Mouse (Mus musculus) neural tube, embryonic 13.5 days (tissue): ENCODE data around the gene Cwc22. TPM values are rescaled to one million over a fixed set of nuclear protein-coding genes. Genes with fewer than 3 reads are reported as not detected.
"Not testable (repeated sequence)": the region's sequence is repeated elsewhere in the genome, so short reads cannot be mapped to it uniquely, and the experiment has no call there.

Experiments
- ATAC-seq: fragments of 200-750 bp; cut with Nextera tagmentation; 2 replicates; pipeline ENCODE4 v1.8.0; 2017; ENCODE audit warnings: low read depth, mild to moderate bottlenecking, moderate TSS enrichment, moderate library complexity
- H3K27ac ChIP-seq: fragments of 300-500 bp; sonication (generic); replicated peaks from 2 replicates; pipeline ENCODE4 v1.5.1; 2015; ENCODE audit warnings: moderate library complexity, mild to moderate bottlenecking, inconsistent platforms
- H3K27me3 ChIP-seq: fragments of 300-500 bp; sonication (generic); 2 replicates; pipeline ENCODE4 v1.6.1; 2015; ENCODE audit warnings: mild to moderate bottlenecking, inconsistent platforms
- H3K36me3 ChIP-seq: fragments of 300-500 bp; sonication (generic); 2 replicates; pipeline ENCODE4 v1.6.1; 2015; ENCODE audit warnings: mild to moderate bottlenecking, inconsistent platforms
- H3K4me1 ChIP-seq: fragments of 300-500 bp; sonication (generic); replicated peaks from 2 replicates; pipeline ENCODE4 v1.6.1; 2015; ENCODE audit warnings: inconsistent platforms
- H3K4me2 ChIP-seq: fragments of 300-500 bp; sonication (generic); 2 replicates; pipeline ENCODE4 v1.6.1; 2015; ENCODE audit warnings: inconsistent platforms, mild to moderate bottlenecking, moderate library complexity
- H3K4me3 ChIP-seq: fragments of 300-500 bp; sonication (generic); 2 replicates; pipeline ENCODE4 v1.5.1; 2015; ENCODE audit warnings: mild to moderate bottlenecking, inconsistent platforms
- H3K9ac ChIP-seq: fragments of 300-500 bp; sonication (generic); 2 replicates; pipeline ENCODE4 v1.6.1; 2015; ENCODE audit warnings: moderate library complexity, mild to moderate bottlenecking, inconsistent platforms
- H3K9me3 ChIP-seq: fragments of 300-500 bp; sonication (generic); 2 replicates; pipeline ENCODE4 v1.6.1; 2016; ENCODE audit warnings: inconsistent platforms
- WGBS: fragments of 180-500 bp; shearing (Covaris S2); methylation state at CpG from one replicate; pipeline ENCODE4 v1.1.7; 2015; 5-methylcytosine and 5-hydroxymethylcytosine counted together
- polyA plus RNA-seq: library from polyadenylated mRNA; unstranded; fragments of >200 nt; fragmentation: Nextera tagmentation; extraction: Ambion mirVana; gene quantifications from 2 replicates; pipeline ENCODE4 v1.2.1, GENCODE M21; 2015

Gene Cwc22
- polyA plus RNA-seq, 1 experiment from 2014 or later = 20.0 TPM

DNA sequence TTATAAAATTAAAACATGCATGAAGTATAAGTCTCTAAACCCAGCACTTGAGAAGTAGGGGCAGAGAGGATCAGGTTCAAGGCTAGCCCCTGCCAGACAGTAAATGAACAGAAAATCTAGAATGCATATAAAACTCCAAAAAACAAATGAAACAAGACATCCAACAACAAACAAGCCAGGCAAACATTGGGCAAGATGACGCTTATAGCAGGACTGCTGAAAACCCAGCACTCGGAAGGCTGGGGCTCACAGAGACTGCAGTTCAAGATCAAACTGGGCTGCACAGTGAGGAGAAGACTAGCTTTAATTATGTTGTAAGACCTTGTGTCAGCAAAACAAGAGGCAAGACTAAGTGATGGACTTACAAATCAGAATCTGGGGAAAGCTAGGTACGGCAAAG lies 43.1 kb downstream of the Cwc22 start:
- H3K27ac ChIP-seq = no peak overlapping the region

DNA sequence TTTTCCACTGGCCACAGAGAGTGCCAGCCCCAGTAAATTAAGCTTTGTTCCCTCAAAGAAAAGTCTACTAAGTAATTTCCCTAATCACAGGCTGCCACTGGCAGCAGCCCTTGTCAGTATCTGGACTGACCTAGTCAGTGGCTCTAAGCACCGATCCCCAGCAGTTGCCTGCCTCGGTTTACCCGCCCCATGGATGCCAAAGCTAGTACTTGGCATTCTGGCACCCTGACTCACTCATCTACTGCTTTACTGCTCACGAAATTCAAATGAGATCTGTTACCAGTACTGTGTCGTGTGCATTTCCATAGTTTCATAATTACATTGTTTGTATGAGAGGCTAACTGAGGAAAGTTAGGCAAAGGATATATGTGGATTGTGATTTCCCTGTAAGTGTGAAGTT lies 44.9 kb downstream of the Cwc22 start:
- ATAC-seq = no peak
- Histone ChIP-seq H3K36me3 (peaks cover 81% of the 10 kb centered on the region), H3K4me3 (no peak overlapping the region), H3K9me3 (no peaks in the 10 kb centered on the region), H3K4me2 (no peak overlapping the region), H3K27ac (no peak overlapping the region), H3K4me1 (no peaks in the 10 kb centered on the region), H3K9ac (no peak overlapping the region), H3K27me3 (no peaks in the 10 kb centered on the region)
- WGBS = 93% methylated on average over 5 of the region's 5 CpGs

More for the DNA sequence above, 43.1 kb downstream of the Cwc22 start:
- Histone ChIP-seq H3K4me1 (no peaks in the 10 kb centered on the region), H3K36me3 (peaks cover 72% of the 10 kb centered on the region), H3K9me3 (no peaks in the 10 kb centered on the region), H3K4me2 (no peak overlapping the region), H3K4me3 (no peak overlapping the region), H3K9ac (no peak overlapping the region), H3K27me3 (no peaks in the 10 kb centered on the region)
- 84% methylated on average over 3 of the region's 3 CpGs for WGBS
- no peak for ATAC-seq

DNA sequence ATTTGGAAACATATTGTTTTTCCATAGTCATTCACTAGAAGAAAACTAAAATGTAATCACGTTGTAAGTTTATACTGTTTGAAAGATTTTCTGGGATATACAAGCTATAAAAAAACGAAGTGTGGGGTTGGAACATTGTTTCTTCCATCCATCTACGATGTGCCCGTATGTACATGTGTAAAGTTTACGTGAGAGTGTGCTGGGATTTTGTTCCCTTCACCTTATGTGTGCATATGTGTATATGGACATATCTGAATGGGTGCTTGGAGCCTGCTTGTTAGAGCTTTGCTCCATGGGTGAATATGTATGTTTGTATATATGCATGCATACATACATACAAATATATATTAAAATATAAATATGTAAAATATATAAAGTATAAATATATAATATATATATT lies 45.4 kb downstream of the Cwc22 start:
- no peak for ATAC-seq
- Histone ChIP-seq H3K36me3 (peaks cover 81% of the 10 kb centered on the region), H3K4me3 (no peak overlapping the region)

DNA sequence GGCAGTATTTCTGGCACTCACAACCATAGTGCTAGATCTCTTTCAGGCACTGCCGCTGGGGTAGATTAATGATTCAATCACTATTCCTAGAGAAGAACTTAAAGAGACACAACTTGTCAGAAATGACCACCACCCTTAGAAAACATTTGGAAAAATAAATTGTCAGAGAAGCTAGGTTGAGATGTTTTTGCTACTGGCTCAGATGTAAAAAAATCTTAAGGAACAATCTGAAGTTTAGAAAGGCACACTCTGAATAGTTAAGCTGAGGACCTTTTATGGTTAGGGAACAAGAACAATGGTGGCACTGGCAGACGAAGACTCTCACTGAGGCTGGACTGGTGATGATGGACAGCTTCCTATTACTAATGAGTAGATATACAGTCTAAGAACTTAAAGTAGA lies 46.1 kb downstream of the Cwc22 start:
- 84% methylated on average over 2 of the region's 2 CpGs for WGBS
- ATAC-seq = no peak
- no peak overlapping the region for H3K9ac ChIP-seq
- no peak overlapping the region for H3K4me3 ChIP-seq
- no peak overlapping the region for H3K27ac ChIP-seq
- peaks cover 78% of the 10 kb centered on the region for H3K36me3 ChIP-seq
- H3K4me1 ChIP-seq = no peaks in the 10 kb centered on the region
- no peak overlapping the region for H3K4me2 ChIP-seq
- H3K9me3 ChIP-seq = no peaks in the 10 kb centered on the region
- H3K27me3 ChIP-seq = no peaks in the 10 kb centered on the region

More for the DNA sequence above, 45.4 kb downstream of the Cwc22 start:
- Histone ChIP-seq H3K4me1 (no peaks in the 10 kb centered on the region), H3K27ac (no peak overlapping the region), H3K9ac (no peak overlapping the region), H3K4me2 (no peak overlapping the region), H3K9me3 (no peaks in the 10 kb centered on the region), H3K27me3 (no peaks in the 10 kb centered on the region)
- WGBS = 96% methylated on average over 5 of the region's 5 CpGs

DNA sequence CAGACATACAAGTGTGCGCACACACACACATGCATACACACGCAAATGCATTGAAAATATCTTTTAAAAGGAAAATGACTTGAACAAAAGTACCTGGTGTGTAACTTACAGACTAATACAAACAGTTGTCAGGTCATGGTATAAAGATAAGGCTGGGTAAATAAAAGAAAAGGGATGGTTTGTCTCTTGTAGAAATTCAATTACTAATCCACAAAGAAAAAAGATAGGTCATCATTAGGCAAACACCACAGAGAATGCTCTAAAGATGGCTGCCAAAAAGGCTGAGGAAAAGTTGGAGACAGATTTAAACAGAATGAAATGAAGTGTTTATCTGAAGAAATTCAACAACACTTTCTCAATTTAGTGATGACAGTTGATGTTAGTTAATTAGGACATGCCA lies 47.7 kb downstream of the Cwc22 start:
- Histone ChIP-seq H3K9ac (no peak overlapping the region), H3K9me3 (no peaks in the 10 kb centered on the region), H3K27ac (no peak overlapping the region), H3K36me3 (peaks cover 78% of the 10 kb centered on the region), H3K4me1 (no peaks in the 10 kb centered on the region), H3K4me3 (no peak overlapping the region), H3K4me2 (no peak overlapping the region), H3K27me3 (no peaks in the 10 kb centered on the region)
- ATAC-seq = no peak
- 94% methylated on average over 2 of the region's 2 CpGs for WGBS

DNA sequence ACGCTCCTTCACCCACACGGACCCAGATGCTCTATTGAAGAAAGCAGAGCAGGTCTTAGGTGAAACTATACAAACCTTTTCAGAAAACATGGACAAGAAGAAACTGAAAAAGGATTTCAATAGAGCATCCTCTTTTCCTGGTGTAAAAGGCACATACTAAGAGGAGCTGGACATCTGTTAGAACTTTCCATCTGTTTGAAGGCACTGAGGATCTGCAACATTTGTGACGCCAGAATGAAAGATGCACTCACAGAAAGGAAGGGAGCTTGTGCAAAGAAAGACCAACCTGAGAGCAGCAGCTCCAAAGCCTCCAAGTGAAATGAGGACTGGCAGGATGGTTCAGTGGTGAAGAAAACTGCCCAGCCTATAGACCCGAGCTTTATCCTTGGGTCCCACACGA lies 48.2 kb downstream of the Cwc22 start:
- no peak for ATAC-seq
- Histone ChIP-seq H3K4me1 (no peaks in the 10 kb centered on the region), H3K4me2 (no peak overlapping the region), H3K4me3 (no peak overlapping the region), H3K27ac (no peak overlapping the region), H3K36me3 (peaks cover 78% of the 10 kb centered on the region), H3K9ac (no peak overlapping the region), H3K9me3 (no peaks in the 10 kb centered on the region), H3K27me3 (no peaks in the 10 kb centered on the region)
- WGBS = 90% methylated on average over 5 of the region's 5 CpGs

DNA sequence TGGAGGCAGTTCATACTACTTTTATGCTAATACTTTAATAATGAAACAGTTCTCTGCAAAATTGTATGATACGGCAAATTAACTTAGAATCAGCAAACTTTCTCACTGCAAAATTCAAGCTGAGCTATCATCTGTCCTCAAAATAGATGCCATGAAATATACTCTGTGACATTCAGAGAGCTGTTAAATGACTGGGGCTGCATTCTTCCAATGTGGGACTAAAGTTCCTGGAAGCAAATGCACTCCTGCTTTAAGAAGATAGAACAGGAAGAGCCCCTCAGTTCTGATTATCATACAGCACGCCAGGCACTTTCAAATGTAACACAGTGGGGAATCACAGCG lies 48.6 kb downstream of the Cwc22 start:
- Histone ChIP-seq H3K4me3 (no peak overlapping the region), H3K9me3 (no peaks in the 10 kb centered on the region), H3K4me1 (no peaks in the 10 kb centered on the region), H3K9ac (no peak overlapping the region), H3K36me3 (peaks cover 79% of the 10 kb centered on the region), H3K27me3 (no peaks in the 10 kb centered on the region), H3K4me2 (no peak overlapping the region), H3K27ac (no peak overlapping the region)
- ATAC-seq = no peak
- 85% methylated on average over 3 of the region's 3 CpGs for whole genome bisulfite sequencing

DNA sequence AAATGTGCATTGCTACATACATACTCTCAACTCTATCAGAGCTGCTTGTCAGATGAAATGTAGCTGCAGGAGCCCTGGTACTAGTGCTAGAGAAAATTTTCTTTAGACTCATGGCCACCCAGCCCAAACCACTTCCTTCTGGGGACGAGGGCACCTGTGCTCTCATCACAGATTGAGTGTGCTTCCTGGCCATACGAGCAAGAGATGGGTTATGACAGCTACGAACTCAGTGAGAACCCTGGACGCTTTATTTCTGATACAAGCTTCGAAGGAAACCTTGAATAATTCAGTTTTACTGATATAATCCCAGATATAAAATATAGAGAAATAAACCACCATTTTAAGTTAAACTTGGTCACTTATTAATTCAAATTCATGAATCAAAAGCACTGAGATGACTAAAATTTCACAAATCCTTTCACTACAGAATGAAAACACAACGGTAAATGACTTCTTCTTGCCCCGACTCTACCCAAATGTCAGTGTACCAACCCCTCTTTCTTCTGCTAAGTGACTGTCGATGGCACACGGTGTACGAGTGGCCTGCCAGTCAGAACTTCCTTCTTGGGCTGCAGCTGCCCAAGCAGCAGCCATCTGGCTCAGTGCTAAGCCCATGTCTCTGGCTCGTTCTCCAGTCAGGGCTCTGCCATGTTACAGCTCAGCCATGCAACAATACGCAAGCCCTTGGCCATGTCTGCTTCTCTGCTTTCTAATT lies 49.2 kb downstream of the Cwc22 start:
- no peak overlapping the region for H3K9ac ChIP-seq
- H3K4me2 ChIP-seq = no peak overlapping the region
- H3K27ac ChIP-seq = no peak overlapping the region
- peaks cover 79% of the 10 kb centered on the region for H3K36me3 ChIP-seq
- no peaks in the 10 kb centered on the region for H3K9me3 ChIP-seq
- no peak for ATAC-seq
- H3K4me1 ChIP-seq = no peaks in the 10 kb centered on the region
- no peaks in the 10 kb centered on the region for H3K27me3 ChIP-seq
- 95% methylated on average over 12 of the region's 12 CpGs for WGBS
- no peak overlapping the region for H3K4me3 ChIP-seq

DNA sequence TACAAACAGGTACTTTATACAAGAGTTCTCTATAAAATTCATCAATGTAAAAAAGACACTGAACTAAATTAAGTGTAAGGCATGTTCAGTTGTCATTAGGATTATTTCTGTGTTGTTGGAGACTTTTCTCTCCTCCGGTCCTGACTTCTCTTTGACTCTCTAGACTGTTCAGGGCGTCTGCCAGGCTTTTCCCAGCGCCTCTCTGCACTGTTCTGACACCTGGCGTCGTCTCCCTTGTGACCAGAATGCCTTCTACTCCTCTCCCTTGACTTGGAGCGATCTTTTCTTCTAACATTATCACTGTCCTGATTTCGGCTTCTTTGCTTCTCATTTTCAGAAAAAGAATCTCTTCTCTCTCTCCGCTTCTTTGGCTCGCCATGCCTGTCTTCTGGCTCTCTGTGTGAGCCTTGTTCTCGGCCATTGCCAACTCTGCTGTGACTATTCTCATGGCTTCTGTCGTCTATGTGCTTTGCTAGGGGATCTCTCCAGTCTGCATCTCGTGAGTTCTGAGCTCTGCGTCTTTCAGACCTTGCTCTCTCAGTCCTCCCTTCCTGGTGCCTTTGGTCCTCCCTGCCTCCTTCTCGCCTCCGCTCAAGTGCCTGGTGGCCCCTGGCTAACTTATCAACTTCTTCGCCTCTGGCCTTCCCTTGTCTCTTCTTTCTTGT lies 50.1 kb downstream of the Cwc22 start:
- not testable (repeated sequence) for H3K27me3 ChIP-seq, H3K9ac ChIP-seq, H3K27ac ChIP-seq, H3K4me3 ChIP-seq, ATAC-seq, H3K9me3 ChIP-seq, H3K4me1 ChIP-seq, H3K4me2 ChIP-seq
- 92% methylated on average over 16 of the region's 16 CpGs for WGBS
- peaks cover 75% of the 10 kb centered on the region for H3K36me3 ChIP-seq

DNA sequence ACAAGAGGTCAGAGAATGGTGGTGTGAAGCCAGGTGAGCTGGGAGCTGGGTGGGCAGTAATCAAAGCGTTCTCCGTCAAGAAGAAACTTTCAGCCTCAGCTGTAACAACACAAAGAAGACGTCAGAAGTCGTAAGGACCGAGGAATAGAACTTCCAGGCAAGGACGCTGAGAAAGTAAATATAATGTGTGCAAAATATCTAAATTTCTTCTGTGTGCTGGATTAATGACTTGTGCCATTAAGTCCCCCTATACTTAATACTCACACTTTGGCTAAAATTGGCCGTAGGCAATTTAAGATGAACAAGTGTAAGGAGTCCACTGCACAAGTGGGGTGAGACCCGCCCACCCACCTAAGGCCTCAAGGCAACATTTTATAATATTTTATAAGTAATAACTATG lies 51.3 kb downstream of the Cwc22 start:
- no peak for ATAC-seq
- Histone ChIP-seq H3K27ac (no peak overlapping the region), H3K9ac (no peak overlapping the region), H3K4me2 (no peak overlapping the region), H3K27me3 (no peaks in the 10 kb centered on the region), H3K4me1 (no peaks in the 10 kb centered on the region), H3K9me3 (no peaks in the 10 kb centered on the region), H3K36me3 (peaks cover 71% of the 10 kb centered on the region), H3K4me3 (no peak overlapping the region)
- 92% methylated on average over 8 of the region's 8 CpGs for WGBS

DNA sequence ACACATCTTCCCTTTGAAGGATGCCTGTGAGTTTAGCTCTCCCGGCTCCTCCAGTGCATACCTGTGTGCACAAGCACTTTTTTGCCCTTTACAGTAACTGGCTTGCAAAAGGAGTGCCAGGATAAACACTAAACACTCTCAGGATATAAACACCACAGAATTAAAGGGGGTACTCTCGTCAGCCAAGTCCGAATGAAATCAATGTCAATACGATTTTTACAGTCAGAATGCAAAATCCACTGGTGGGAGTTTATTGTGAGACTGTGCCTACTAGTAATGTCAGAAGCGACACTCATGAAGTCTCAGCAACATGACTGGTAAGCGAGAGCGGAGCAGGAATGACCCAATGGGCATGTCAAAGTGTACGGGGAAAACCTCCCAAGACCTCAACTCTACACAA lies 52.7 kb downstream of the Cwc22 start:
- WGBS = 97% methylated on average over 8 of the region's 8 CpGs
- Histone ChIP-seq H3K27ac (no peak overlapping the region), H3K9ac (no peak overlapping the region), H3K9me3 (no peaks in the 10 kb centered on the region), H3K36me3 (peaks cover 57% of the 10 kb centered on the region), H3K4me3 (no peak overlapping the region), H3K4me2 (no peak overlapping the region), H3K27me3 (no peaks in the 10 kb centered on the region), H3K4me1 (no peaks in the 10 kb centered on the region)
- ATAC-seq = no peak

DNA sequence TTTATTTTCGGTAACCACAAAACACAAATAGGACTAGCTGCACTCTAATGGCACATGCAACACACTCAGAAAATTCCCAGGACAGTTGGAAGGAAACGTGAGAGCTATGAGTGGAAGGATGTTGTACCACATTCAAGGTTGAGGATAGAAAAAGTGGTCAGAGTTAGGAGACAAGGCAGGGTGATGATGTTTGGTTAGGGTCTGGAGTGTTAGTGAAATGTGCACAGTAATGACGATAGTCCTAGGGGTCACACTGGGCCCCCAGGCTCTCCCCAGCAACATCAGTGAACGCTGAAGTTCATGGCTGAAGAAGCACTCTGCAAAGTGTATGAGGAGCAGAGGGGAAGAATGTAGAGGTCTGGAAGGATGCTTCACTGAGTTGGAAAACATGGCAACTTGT lies 53.6 kb downstream of the Cwc22 start:
- H3K4me2 ChIP-seq = no peak overlapping the region
- H3K27ac ChIP-seq = no peak overlapping the region
- H3K36me3 ChIP-seq = peaks cover 48% of the 10 kb centered on the region

More for the DNA sequence above, 53.6 kb downstream of the Cwc22 start:
- no peaks in the 10 kb centered on the region for H3K9me3 ChIP-seq
- no peak for ATAC-seq
- H3K27me3 ChIP-seq = no peaks in the 10 kb centered on the region
- H3K4me1 ChIP-seq = no peaks in the 10 kb centered on the region
- WGBS = 89% methylated on average over 4 of the region's 4 CpGs
- no peak overlapping the region for H3K9ac ChIP-seq
- no peak overlapping the region for H3K4me3 ChIP-seq
